Mouse (Mus musculus) CD4-positive, CD25-positive, alpha-beta regulatory T cell, adult 9 weeks (primary cell): Measurements from ENCODE around the gene Ndn. TPM values are rescaled to one million over a fixed set of nuclear protein-coding genes. Genes with fewer than 3 reads are reported as not detected.

Experiments
- polyA plus RNA-seq: library from polyadenylated mRNA; unstranded; fragments of 100-300 nt; shearing (Covaris generic); gene quantifications from one replicate; pipeline ENCODE4 v1.2.1, GENCODE M21; 2017

Ndn gene
- polyA plus RNA-seq: 0.07 TPM

GRCm38 (mm10) chr7:62346269-62346668 is at the start of gene Ndn:
Ndn (plus strand) TSS chr7:62346569.

GRCm38 (mm10) chr7:62376510-62377304 is 30.3 kb downstream of the Ndn start, which contains the start of gene Magel2:
Magel2 (plus strand) TSS chr7:62377010.

Other genes starting within 250 kb of the Ndn start
- gene Magel2, start 30.4 kb downstream of the Ndn start, polyA plus RNA-seq: not detected
- not detected for gene Mkrn3, start 73.6 kb downstream of the Ndn start, polyA plus RNA-seq
- not detected for gene Peg12, start 117.9 kb downstream of the Ndn start, polyA plus RNA-seq